Mouse (Mus musculus) fibroblast of lung, adult 2 months (primary cell): ENCODE measurements around the gene Max.

Experiments used
- DNase-seq: peaks from one replicate; pipeline ENCODE4 v3.0.0-alpha.2; 2011; ENCODE audit warnings: low read depth

The Max gene

DNA sequence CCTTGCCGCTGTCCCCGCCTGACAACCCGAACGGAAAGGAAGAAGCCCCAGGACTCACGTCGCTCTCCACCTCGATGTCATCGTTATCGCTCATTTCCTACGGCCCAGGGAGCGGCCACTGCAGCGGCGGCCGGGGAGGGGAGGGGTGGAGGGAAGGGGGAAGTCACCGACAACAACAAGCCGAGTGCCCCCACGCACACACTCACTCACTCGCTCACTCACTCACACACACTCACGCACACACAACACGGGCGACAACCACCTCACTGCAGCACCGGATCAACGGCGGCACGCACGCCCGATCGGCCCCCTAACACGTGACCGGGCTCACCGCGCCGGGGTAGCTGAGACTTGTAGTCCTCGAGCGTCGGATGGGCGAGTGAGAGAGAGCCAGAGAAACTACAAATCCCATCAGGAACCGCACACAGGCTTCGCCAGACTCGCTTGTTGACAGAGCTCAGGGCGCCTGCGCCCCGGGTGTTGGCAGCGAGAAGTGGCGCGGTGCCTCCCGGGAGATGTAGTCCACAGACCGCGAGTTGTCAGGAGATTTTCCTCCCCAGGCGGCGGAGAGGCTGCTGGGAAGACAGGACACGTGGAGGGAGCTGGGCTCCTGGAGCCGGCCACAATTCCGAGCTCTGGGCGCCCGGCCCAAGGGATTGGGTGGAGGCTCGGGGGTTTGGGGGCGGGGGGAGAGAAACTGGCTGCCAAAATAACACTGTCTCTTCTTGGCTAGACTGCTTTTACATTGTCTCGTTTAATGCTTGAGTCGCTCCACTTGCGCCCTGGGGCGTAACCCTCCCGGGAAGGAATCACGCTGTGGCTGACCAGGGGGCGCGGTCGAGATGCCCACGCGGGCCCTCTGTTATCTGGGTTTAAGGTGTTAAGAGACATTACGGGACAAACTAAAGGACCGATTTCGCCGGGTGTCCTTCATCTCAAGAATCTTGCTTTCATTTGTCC, at the start of gene Max:
Gene Max (minus strand): TSS at position 270 of the 960 bp plus-strand sequence.
- peak; percentile 99 for DNase-seq

DNA sequence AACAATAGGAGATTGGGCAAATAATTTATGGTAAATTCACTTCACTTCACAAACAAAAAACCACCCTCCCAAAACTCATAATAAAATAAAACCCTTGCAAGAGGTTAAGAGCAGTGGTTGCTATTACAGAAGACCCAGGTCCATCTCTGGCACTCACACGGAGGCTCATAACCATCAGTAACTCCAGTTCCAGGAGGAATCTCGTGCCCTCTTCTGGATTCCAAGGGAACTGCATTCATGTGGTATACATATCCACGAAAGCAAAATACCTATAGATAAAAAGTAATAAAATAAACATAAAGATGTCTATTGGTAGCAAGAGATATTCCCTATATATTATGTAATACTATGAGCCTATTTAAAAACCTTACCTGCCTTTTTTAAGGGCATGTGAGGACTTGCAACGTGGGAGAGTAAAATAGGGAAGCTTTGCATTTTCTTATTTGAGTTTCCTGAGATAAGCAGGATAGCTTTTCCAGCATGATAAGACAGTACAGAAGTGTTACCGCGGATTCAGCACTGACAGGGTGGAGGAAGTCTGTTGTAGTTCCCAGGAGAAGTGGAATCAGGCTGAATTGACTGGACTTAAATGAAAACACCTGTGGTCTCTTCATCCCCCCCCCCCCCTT, 49.2 kb upstream of the Max start:
- no peak for DNase-seq

DNA sequence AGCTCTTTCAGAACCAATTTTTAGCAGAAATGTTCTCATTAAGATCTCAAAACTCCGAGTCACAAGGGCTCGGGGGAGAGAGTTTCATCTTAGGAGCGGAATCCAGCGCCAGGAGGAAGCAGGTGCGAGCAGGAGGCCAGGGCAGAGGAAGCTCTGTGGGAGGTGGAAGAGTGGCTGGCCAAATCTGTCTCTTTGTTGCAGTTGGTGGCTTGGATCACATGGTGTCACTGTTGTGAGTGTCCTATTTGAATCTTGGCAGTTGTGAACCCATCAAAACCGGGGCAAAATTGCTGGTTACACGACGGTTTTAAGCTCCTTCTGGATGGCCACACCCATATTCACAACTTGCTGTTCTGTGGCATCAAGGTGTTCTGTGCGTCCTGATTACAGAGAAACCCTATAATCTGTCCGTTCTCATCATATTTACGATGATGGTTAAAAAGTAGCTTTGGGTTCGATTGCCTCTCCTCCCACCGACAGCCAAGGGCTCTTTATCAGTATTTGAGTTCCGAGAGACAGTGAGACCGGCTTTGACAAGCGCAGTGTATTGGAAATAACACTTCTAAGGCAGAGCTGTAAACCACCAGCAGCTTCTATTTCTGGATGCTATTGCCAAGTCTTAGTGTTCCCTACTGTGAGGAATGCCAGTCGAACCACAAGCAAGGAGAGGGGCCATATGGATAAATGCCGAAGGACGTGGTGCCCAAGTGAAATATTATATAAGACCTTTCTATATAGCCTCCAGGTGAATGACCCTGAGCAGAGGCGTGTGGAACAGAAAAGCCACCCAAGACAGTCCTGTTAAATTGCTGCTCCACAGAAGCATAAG, 47.4 kb upstream of the Max start:
- no peak for DNase-seq

DNA sequence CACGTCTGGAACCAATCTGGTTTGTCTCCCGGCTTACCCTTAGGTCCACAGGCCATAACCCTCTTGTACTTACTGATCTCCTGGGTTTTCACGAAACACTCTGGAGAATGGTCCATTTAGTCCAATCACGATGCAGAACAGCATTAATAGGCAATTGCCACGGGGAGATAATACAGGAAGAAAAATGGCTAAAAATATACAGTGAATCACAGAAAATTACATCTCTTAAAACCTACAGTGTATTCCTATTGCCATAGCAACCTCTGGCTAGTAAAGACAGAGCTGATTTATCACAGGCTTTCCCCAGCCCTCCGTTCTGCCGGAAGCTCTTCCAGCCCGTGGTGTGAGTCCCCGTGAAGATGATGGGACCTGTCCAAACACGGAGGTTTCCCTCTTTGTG, 42.9 kb upstream of the Max start:
- no peak for DNase-seq

DNA sequence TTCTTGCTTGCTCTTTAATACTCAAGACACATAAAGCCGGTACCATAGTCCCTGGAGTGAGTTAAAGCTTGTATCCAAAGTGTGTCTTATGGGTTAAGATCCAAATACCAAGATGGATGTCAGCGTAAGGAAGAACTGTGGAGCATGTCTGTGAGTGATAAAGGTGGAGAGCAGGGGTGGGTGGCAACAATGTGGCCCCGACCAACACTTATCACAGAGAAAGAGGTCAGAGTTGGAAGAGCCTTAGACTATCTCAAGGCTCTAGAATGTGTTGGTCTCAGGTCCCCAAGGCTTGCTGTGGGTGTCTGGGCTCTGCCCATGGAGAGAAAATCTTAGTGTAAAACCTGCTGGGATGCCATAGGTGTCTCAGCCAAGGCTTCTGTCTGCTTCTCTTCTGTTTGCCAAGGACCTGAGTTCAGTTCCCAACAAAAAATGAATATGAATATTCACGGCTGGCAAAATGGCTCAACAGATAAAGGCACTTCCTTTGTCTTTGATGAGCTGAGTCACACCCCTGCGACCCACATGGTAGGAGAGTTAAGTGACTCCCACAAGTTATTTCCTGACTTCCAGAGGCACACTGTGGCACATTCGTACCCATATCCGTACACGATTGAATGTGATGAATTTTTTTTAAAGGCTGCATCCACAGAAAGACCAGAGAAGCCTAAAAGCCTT, 40.7 kb upstream of the Max start:
- DNase-seq, result no peak

DNA sequence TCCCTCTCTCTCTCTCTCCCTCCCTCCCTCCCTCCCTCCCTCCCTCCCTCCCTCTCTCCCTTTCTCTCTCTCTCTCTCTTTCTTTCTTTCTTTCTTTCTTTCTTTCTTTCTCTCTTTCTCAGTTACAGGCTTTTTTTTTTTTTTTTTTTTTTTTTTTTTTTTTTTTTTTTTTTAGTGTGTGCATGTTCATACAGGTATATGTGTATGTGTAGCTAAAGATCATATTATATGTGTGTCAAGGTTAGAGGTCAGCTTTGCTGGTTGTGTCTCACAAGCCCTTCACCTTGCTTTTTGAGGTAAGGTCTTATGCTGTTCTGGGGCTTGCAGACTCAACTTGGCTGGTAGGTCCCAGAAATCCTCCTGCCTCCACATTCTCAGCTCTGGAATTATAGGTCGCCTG, 39.3 kb upstream of the Max start:
- no peak for DNase-seq

DNA sequence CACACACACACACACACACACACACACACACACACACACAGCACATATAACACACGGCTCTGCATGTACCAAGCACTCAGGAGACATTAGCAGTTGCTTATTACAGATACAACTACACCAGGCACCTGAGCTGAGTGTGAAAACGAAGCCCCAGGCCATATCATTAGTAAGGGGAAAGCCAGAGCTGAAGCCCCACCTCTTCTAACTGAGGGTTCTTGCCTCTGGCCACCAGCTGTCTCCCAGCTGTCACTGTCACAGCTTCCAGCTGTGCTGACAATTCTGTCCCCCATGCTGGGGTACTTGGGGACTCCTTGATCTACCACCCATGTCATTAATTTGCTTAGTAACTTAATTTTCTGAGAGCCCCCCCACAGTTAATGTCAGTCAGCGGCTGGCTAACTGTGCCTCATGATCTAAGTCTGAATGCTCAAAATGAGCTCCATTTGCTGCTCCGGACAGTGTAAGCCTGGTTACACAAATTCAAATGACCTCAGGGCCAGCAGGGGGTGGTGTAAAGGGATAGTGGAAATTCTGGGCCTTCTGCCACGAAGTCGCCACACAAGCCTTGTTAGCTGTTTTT, 38.8 kb upstream of the Max start:
- DNase-seq, result no peak

DNA sequence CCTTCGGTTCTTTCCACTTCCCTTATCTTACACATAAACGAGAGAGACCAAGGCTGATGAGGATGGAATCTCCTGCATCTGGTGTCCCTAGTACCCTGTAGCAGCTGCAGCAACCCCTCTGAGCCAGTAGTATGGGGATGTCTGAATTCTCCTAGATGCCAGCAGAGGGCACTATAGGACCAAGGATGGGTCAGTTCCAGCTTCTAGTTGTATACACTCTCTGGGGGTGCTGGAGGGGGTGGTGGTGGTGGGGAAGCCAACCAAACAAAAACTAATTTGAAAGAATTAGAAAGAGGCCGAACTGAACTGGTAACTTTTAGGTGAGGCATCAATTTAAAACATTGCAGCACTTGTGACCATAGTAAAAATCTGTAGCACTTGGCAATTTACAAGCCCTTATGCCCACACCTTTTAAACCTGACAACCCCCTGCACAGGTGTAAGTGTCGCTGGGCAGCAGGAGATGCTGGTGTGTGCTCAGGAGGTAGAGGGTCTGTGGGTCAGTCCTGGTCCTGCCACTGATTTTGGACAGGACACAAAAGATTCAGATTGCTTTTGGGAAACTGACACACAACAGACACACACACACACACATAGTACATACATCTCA, 38.2 kb upstream of the Max start:
- DNase-seq, result no peak

DNA sequence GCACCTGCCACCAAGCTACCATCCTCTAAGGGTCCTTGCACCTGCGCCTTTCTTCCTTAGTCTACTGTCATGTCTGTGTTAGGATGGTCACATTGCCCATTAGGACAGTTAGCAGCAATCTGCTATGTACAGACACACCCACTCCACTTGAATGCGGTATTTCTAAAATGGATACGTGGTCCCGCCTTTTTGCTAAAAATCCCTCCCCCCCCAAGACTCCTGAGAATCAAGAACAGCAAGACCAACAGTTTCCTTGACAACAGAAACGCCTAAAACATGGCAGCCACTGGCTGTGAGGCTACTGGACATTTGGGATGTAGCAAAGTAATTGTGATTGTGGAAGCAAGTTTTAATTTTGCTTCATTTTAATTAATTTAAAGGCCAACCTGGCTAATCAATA, 32.8 kb upstream of the Max start:
- DNase-seq, result no peak

DNA sequence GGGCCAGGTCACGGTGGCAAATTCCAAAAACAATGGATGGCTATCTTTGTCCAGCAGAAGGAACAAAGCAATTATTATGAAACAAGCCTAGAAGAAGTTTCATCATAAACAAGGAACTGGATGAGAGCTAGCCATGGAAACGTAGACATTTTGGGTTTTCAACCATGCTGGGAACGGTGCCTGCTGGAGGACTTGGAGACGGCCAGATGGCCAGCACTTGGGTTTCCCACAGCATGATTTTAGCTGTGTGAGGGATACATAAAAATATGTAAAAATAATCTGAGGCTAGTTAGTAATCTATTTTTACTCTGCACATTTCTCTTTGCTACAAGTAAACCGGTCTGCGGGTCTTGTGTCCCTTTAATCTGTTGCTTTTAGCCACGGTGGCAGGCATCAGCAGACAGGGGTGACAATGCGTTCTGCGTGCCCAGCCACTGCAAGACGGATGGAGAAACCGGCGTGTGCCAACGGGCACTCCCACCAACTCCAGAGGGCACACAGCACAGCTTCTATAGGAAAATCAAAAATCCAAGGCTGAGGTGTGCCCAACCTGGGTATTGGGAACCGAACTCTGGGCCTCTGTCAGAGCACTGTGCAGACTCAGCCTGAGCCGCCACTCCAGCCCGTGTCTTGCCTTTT, 31.0 kb upstream of the Max start:
- DNase-seq, result peak; percentile 71

DNA sequence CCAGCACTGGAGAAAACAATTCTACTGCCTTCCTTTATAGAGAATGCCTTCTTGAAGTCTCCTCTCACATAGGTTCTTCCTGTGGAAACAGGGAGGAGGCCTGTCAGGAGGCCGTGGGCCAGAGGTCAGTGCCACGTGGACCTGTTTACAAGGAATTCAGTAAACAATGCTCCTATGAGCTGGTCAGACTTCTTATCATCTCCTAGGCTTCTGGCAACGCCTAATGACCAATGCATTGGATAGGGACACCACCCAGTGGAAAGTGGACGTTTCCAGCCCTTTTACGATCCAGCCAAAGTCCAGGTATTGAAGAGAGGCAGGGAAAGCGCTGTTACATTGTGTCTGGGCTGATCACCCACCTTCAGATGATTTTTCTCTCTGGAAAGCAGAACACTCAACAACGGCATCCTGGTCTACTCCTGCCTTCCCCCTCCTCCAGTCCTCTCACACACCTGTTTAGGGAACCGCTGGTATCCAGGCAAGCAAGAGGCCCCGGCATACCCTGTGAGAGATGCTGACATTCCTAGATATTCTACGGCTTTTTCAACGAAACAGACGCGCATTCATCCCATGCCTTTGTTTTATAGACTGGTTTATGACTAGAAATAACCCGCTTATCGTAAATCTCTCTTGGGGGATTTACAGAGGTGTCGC, 20.9 kb upstream of the Max start:
- no peak for DNase-seq

DNA sequence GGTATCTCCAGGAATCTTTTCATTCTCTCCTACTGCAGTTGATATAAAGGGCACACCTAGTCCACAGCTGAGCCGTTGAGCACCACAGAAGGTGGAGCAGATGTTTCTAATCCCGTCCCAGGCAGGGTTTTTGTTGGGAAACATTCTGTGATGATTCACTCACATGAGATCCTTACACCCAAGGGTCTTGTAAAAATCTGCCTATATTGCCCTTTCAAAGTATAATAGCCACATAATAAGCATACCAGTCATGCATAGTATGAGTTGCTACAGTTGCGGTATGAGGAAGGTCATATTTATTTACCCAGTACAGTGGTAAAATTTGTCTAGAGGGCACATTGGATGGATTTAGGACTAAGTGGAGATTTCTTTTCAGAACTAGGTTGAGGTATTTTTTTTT, 17.5 kb upstream of the Max start:
- DNase-seq, result no peak

DNA sequence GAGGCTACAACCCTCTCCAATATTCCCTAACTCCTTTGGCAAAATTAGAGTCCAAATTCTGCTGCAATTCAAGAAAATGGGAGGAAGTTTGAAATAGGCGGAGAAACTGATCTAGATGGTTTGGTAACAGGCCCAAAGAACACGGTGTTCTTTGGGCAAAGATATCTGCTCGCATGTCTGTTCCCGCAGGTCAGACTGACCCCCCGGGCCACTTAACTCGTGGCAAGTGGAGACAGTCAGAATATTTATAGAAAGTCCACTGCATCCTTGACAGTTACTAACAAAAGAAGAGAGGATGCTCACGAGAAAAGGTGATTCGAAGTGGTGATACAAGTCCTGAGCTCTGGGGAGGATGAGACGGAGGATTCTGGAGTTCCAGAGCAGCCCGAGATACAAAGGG, 10.7 kb upstream of the Max start:
- DNase-seq, result no peak

DNA sequence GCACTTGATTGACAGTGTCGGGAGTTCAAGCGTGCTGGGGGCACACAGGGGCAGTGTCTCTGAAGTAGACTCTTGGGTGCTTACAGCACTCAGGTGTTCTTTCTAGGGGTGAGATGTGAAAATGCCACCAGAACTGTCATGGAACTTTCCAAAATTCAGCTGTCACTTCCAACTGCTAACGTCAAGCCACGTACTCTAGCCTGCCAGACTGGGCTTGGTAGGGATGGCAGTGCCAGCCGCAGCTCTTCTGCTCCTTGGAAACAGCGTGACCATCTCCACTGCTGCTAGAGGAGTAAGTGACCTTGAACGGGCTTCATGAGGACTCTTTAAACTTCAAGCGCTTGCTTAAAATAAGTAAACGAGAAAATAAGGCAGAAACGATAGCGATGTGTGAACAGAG, 10.2 kb upstream of the Max start:
- no peak for DNase-seq

DNA sequence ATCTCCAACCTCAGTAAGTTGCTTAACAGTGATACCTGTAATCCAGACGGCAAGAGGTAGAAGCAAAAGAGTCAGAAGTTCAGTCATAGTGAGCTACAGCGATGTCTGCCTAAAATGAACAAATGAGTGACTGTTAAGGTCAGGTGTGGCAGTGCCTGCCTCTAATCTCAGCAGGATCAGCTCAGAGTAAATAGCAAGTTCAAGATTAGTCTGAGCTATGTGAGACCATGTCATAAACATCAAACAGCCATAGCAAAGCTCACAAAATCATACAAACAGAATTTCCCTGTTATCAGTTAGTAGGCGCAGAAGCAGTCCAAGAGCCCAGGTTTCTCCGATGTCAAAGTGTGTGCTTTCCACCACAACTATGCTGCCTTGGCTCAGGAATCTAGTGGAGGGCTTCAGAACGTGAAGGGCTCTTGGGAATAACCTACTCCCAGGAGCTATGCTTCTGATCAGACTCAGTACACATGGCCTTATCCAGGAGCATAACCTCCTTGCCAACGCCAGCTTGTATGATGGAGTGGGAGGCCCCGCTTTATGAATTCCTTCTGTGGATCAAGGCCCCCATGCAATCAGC, 9.7 kb upstream of the Max start:
- DNase-seq, result no peak

DNA sequence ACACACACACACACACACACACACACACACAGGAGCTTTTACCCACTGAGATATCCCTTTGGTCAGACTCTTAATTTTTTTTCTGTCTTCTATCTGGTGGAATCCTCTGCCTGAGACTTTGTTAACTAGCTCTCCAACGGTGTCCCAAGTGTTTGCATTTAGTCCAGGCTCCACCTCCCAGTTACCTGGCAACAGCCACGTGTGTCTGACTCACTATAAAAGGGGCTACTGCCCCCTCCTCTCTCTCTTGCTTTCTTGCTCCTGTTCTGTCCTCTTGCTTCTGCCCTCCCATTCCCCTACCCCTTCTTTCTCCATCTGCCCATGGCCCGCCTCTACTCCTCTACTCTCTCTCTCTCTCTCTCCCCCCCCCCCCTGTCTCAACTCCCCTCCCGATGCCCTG, 3.9 kb upstream of the Max start:
- DNase-seq, result no peak

DNA sequence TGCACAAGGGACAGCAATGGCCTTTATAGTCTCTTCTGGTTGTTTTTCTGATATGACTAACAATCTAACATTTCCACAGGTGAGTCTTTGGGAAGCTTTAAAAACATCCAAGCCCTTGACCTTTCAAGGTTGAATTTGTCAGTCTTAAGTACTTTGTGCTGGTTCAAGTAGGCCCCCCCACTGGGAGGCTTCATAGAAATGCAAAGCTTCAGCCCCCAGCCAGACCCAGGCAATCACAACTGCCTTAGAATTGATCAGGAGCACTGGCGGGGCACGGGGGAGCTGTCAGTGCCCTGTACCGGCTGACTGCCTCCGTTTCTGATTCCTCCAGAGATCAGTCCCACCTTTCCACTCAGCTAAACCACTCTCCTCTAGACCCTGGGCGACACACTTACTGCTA, 3.1 kb upstream of the Max start:
- no peak for DNase-seq

DNA sequence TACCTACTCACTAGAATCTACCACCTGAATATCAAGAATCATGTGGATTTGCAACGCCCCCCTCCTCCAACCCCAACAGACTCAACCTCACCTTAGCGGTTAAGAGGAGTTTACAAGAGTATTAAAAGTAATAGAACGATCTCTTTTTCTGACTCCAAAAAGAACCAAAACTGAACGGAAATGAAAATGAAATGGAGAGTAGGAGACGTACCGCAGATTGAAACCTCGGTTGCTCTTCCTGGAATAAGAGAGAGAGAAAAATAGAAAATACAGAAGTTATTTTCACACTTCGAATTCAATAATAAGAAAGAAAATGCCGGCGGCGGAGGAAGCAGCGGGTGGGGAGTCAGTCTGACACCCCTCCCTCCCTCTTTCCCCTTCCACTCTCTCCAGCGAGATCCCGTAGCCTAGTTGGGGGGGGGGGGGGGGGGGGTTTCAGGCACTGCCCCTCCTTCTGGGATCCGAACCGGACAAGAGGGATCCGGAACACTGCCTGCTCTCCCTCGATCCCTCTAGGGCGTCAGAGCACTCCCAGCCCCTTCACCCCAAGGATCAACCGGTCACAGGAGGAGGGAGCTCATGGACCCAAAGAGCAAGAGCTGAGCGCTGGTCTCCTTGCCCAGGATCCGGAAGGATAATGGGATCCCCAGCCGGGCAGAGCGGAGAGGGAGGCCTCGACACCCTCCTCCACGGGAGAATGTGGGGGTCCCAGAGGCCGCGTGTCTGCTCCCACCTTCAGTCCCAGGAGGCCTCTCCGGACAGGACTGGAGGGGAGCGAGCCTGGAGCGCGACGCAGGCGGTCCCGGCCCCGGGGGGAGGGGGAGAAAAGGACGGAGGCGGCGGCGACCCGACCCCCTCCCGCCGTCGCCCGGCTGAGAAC, 709 bp downstream of the Max start:
- DNase-seq, result no peak

DNA sequence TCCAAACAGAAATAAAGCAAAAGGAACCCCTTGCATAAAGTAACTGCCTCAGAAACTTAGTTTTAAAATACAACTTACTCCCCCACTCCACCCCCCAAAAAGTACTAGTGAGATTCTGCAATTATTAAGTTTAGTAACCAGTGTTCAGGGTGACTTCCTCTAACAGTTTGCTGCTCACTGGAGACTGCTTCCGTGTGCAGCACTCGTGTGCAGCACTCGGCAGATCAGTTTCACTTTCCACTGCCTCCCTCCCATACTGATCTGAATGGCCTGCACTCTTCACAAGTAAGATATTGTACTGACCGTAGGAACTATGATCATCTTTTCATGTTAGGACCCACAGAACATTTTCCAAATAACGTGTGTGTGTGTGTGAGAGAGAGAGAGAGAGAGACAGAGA, 4.3 kb downstream of the Max start:
- no peak for DNase-seq
